Mouse (Mus musculus) erythroblast, adult 5-6 weeks (primary cell): ENCODE data around the gene Magel2. TPM values are rescaled to one million over a fixed set of nuclear protein-coding genes. Genes with fewer than 3 reads are reported as not detected.

ENCODE experiments used
- ATAC-seq: replicated peaks from 2 replicates; pipeline ENCODE4 v1.8.0; 2016; ENCODE audit warnings: moderate number of reproducible peaks, mild to moderate bottlenecking, moderate TSS enrichment, inconsistent platforms; ENCODE audit not compliant: poor library complexity, low FRiP score, severe bottlenecking
- total RNA-seq, 2 experiments: library from RNA; stranded (forward) in 1 of 2; stranded (reverse) in 1 of 2; fragments of 150-400 nt in 1 of 2; fragments of 200-764, 138-1000 nt in 1 of 2; gene quantifications; 2 replicates each; pipeline versions ENCODE4 v1.2.3 to v1.2.4; 2015 to 2017; ENCODE audit warnings: low replicate concordance in 2 of 2

Magel2 gene
- total RNA-seq (2015; ENCODE audit: low replicate concordance) = not detected in 2 replicates
- total RNA-seq (2017; ENCODE audit: low replicate concordance) = not detected in 2 replicates

- ATAC-seq = no peak
Measured at GRCm38 (mm10) chr7:62376510-62377304, at the start of gene Magel2. Gene Magel2, plus strand, starts transcription at chr7:62377010.

GRCm38 (mm10) chr7:62345411-62345810 lies 31.4 kb upstream of the Magel2 start:
- ATAC-seq = no peak

- no peak for ATAC-seq
Measured at GRCm38 (mm10) chr7:62346269-62346668, 30.5 kb upstream of the Magel2 start, which contains the start of gene Ndn. Gene Ndn, plus strand, starts transcription at chr7:62346569.

- ATAC-seq = no peak
Measured at GRCm38 (mm10) chr7:62348106-62348803, 28.6 kb upstream of the Magel2 start.

GRCm38 (mm10) chr7:62348804-62349190 lies 28.0 kb upstream of the Magel2 start:
- no peak for ATAC-seq

GRCm38 (mm10) chr7:62351266-62351665 lies 25.5 kb upstream of the Magel2 start:
- no peak for ATAC-seq

GRCm38 (mm10) chr7:62365039-62365636 lies 11.7 kb upstream of the Magel2 start:
- ATAC-seq = no peak

- ATAC-seq = no peak
Measured at GRCm38 (mm10) chr7:62366730-62367129, 10.1 kb upstream of the Magel2 start.

- ATAC-seq = no peak
Measured at GRCm38 (mm10) chr7:62375658-62376057, 1.2 kb upstream of the Magel2 start.

- no peak for ATAC-seq
Measured at GRCm38 (mm10) chr7:62377313-62377712, 503 bp downstream of the Magel2 start.

- no peak for ATAC-seq
Measured at GRCm38 (mm10) chr7:62378529-62378928, 1.7 kb downstream of the Magel2 start.

GRCm38 (mm10) chr7:62382391-62382790 lies 5.6 kb downstream of the Magel2 start:
- no peak for ATAC-seq

- no peak for ATAC-seq
Measured at GRCm38 (mm10) chr7:62388291-62388690, 11.5 kb downstream of the Magel2 start.

- ATAC-seq = no peak
Measured at GRCm38 (mm10) chr7:62392202-62392601, 15.4 kb downstream of the Magel2 start.

GRCm38 (mm10) chr7:62406573-62407050 lies 29.8 kb downstream of the Magel2 start:
- ATAC-seq = no peak

- no peak for ATAC-seq
Measured at GRCm38 (mm10) chr7:62407803-62408202, 31.0 kb downstream of the Magel2 start.

- no peak for ATAC-seq
Measured at GRCm38 (mm10) chr7:62415222-62415621, 38.4 kb downstream of the Magel2 start.

- ATAC-seq = no peak
Measured at GRCm38 (mm10) chr7:62416173-62416572, 39.4 kb downstream of the Magel2 start.

GRCm38 (mm10) chr7:62418346-62418745 lies 41.5 kb downstream of the Magel2 start:
- no peak for ATAC-seq

- ATAC-seq = no peak
Measured at GRCm38 (mm10) chr7:62419105-62419492, 42.3 kb downstream of the Magel2 start.
